Mouse (Mus musculus): ENCODE results near the gene Smap2. TPM values are rescaled to one million over a fixed set of nuclear protein-coding genes. Genes with fewer than 3 reads are reported as not detected.

Smap2 gene
- total and polyA plus RNA-seq, 3 experiments: 20.1 to 110 (median 29.1) TPM

Other genes starting within 250 kb of the Smap2 start
- 33.6 and 39.9 TPM in 2 replicates for gene Nfyc, start 185.7 kb downstream of the Smap2 start, total RNA-seq (2012; rRNA removed)
- gene Nfyc, start 185.7 kb downstream of the Smap2 start, total RNA-seq (2014; rRNA removed): 36.7 and 41.0 TPM in 2 replicates
- 44.4 and 51.1 TPM in 2 replicates for gene Nfyc, start 185.7 kb downstream of the Smap2 start, polyA plus RNA-seq (2012; ENCODE audit: insufficient read length, low read depth)
- gene Rims3, start 162.4 kb downstream of the Smap2 start, total RNA-seq (2012; rRNA removed): 0.04 and 0.17 TPM in 2 replicates
- gene Rims3, start 162.4 kb downstream of the Smap2 start, total RNA-seq (2014; rRNA removed): 0.05 TPM in 1 of 2 replicates, not detected in the other
- gene Rims3, start 162.4 kb downstream of the Smap2 start, polyA plus RNA-seq (2012; ENCODE audit: insufficient read length, low read depth): 0.08 and 0.13 TPM in 2 replicates
- 13.4 and 13.9 TPM in 2 replicates for gene Exo5, start 92.2 kb downstream of the Smap2 start, total RNA-seq (2012; rRNA removed)
- 17.4 and 23.0 TPM in 2 replicates for gene Exo5, start 92.2 kb downstream of the Smap2 start, total RNA-seq (2014; rRNA removed)
- 24.0 and 25.3 TPM in 2 replicates for gene Exo5, start 92.2 kb downstream of the Smap2 start, polyA plus RNA-seq (2012; ENCODE audit: insufficient read length, low read depth)
- 0.71 and 0.89 TPM in 2 replicates for gene Zfp69, start 65.5 kb downstream of the Smap2 start, total RNA-seq (2012; rRNA removed)
- gene Zfp69, start 65.5 kb downstream of the Smap2 start, total RNA-seq (2014; rRNA removed): 0.46 and 0.72 TPM in 2 replicates
- gene Zfp69, start 65.5 kb downstream of the Smap2 start, polyA plus RNA-seq (2012; ENCODE audit: insufficient read length, low read depth): 1.3 and 2.2 TPM in 2 replicates
- not detected in 2 replicates for gene Col9a2, start 22.1 kb upstream of the Smap2 start, total RNA-seq (2012; rRNA removed)
- not detected in 2 replicates for gene Col9a2, start 22.1 kb upstream of the Smap2 start, total RNA-seq (2014; rRNA removed)
- not detected in 2 replicates for gene Col9a2, start 22.1 kb upstream of the Smap2 start, polyA plus RNA-seq (2012; ENCODE audit: insufficient read length, low read depth)
- gene Zmpste24, start 81.0 kb upstream of the Smap2 start, total RNA-seq (2012; rRNA removed): 22.3 and 30.4 TPM in 2 replicates
- gene Zmpste24, start 81.0 kb upstream of the Smap2 start, total RNA-seq (2014; rRNA removed): 55.7 and 58.1 TPM in 2 replicates
- gene Zmpste24, start 81.0 kb upstream of the Smap2 start, polyA plus RNA-seq (2012; ENCODE audit: insufficient read length, low read depth): 52.8 and 59.1 TPM in 2 replicates
- gene Tmco2, start 92.0 kb upstream of the Smap2 start, total RNA-seq (2012; rRNA removed): not detected in 2 replicates
- not detected in 2 replicates for gene Tmco2, start 92.0 kb upstream of the Smap2 start, total RNA-seq (2014; rRNA removed)
- not detected in 2 replicates for gene Tmco2, start 92.0 kb upstream of the Smap2 start, polyA plus RNA-seq (2012; ENCODE audit: insufficient read length, low read depth)
- 13.2 and 17.4 TPM in 2 replicates for gene Rlf, start 197.8 kb upstream of the Smap2 start, total RNA-seq (2012; rRNA removed)
- gene Rlf, start 197.8 kb upstream of the Smap2 start, total RNA-seq (2014; rRNA removed): 25.1 and 25.5 TPM in 2 replicates
- gene Rlf, start 197.8 kb upstream of the Smap2 start, polyA plus RNA-seq (2012; ENCODE audit: insufficient read length, low read depth): 8.8 and 9.4 TPM in 2 replicates